Mouse (Mus musculus): ENCODE data around the gene Cox4i1.

- TF ChIP-seq CTCF (IDR thresholded peaks at IDR 0.05; ENCODE audit: low read depth, low read length) (no peak), POLR2A (IDR thresholded peaks at IDR 0.05; ENCODE audit: extremely low read depth, insufficient read depth, low read length) (no peak)
These were observed 3.8 kb downstream of the Cox4i1 start for GRCm38 (mm10) chr8:120671775-120672174.
